Mouse (Mus musculus) thymus, postnatal 25 days (tissue): Measurements from ENCODE around the gene Lpin3.

ENCODE experiments used
- DNase-seq: peaks from one replicate; pipeline ENCODE4 v3.0.0; 2022

Lpin3 gene

DNA sequence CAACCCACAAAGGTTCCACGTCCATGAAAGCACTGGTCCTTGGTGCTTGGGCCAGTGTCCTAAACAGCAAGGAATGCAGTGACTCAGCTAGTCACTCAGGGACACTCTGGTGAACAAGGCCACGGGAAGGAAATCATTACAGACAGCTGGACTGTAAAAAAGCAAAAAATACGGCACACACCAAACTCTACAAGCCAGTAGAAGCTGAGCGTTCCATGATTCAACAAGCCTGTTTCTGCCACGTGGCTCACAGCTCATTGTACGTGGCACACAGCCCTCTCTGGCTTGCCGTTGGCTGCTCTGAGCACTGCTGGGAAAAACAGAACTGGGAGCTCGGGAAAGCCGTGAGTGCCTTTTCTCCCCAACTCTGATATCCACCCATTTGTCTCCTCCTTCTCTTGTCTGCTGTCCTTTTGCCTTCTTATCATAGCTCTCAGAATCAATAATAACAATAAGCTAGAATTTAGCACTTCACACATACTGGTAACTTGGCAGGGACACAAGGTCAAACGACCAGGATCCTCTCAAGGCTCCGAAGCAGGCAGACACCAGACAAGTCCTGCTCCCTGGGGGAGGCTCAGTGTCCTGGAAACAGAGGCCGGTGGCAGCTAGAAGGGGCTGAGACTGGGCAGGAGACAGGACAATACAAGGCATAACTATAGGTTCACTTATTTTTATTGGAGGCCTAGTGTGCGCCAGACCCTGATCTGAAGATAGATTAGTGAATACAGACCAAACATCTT lies at the start of gene Lpin3:
Lpin3 (plus strand) TSS at position 218 of the 743 bp plus-strand sequence.
- DNase-seq: no peak

DNA sequence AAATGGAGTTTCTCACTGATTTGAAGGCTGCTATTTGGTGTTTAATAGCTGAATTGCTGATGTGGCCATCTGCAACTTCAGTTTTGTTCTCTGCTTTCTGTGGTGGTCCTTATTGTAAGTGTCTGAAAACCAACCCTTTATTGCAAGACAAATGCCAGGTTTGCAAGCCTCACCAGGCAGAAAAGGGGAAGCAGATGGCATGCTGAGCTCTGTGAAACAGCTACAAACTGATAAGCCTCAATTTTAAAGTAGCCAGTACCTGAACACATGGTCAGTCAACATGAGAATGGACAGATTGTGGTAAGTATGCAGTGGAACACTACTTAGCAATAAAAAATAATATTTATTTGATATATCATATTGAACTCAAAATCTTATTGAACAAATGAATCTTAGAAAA lies 39.6 kb upstream of the Lpin3 start:
- no peak for DNase-seq

- no peak for DNase-seq
Observed at GRCm38 (mm10) chr2:160847664-160848063, 32.8 kb upstream of the Lpin3 start.

- no peak for DNase-seq
Observed at GRCm38 (mm10) chr2:160848186-160848585, 32.3 kb upstream of the Lpin3 start.

- DNase-seq: no peak
Observed at GRCm38 (mm10) chr2:160849617-160850240, 30.7 kb upstream of the Lpin3 start.

DNA sequence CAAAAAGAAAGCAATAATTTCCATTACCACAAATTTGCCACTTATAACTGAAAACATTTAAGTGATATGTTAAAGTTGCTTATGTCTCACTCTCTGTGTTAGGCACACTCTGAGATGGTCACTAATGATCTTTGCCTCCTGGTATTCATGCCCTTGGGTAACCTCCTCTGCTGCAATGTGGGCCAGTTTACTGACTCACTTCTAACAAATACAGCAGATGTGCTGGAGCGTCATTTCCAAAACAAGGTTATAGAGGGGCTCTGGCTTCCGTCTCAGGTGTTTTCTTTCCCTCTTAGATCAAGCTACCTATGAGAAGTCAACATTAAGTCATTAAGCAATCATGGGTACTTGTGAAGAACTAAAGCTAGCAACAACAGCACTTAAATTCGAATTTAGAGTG lies 30.1 kb upstream of the Lpin3 start:
- DNase-seq: no peak

- DNase-seq: no peak
Observed at GRCm38 (mm10) chr2:160854687-160855086, 25.8 kb upstream of the Lpin3 start.

DNA sequence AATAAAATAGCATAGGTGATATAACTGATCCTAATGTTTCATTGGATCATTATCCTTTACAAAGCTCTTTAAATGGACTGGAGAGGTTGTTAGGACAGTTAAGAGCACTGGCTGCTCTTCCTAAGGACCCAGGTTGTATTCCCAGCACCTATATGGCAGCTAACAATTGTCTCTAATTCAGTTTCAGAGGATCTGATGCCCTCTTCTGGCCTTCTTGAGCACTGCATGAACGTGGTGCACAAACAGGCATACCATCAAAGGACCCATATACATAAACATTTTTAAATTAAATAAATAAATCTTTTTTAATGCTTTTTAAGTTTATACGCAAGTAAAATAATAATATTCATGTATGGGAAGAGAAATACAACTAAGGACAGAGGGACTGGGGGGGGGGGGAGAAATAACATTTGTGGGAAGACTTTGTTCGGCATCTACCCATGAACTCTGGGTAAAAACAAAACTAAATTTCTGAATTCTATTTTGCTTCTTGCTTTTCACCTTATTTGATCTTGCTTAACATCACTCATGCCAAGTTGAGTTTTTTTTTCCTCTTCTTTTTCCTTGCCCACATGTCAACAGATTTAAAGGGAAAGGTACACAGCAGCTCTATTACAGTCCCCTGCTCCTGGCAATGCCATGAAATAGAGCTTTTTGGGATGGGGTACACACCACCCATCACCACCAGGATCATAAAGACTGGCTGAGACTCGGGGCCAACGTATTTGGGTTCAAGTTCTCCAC lies 23.9 kb upstream of the Lpin3 start:
- DNase-seq: no peak

- no peak for DNase-seq
Observed at GRCm38 (mm10) chr2:160860363-160860762, 20.1 kb upstream of the Lpin3 start.

DNA sequence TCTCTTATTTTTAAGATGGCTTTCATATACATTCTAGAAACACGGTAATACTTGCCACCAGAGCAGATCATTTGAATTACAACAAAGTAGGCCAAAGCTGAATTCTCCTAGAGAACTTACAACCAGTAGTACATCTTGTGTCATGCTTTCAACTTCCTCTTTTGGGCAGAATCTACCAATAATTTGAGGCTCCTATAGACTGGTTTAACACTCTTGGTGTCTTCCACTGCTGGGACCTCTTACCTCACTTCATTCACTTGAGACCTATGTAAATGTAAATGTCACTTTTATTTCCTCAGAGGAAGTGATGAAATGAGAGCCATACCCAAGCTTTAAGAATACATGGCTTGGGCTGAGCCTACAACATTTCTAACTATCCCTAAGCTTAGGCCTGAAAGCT lies 16.4 kb upstream of the Lpin3 start:
- DNase-seq: no peak

GRCm38 (mm10) chr2:160865266-160865665 lies 15.2 kb upstream of the Lpin3 start:
- DNase-seq: no peak

- no peak for DNase-seq
Observed at GRCm38 (mm10) chr2:160869446-160869845, 11.0 kb upstream of the Lpin3 start.

DNA sequence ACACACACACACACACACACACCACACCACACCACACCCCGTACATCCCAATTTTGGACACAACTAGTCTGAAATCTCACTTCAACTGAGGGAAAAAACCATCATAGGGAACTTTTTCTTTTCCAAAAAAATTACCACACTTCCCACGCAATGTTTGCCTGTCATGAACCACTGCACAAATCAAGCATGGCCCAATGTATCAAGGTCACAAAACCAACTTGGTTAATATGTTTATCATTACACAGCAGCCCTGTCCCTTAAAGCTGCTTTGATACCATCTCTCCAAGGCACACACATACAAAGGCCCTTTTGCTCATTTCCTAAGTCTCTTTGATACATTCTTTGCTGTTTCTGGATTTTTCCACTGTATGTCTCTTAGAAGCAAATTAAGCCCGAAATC lies 9.2 kb upstream of the Lpin3 start:
- DNase-seq: no peak

DNA sequence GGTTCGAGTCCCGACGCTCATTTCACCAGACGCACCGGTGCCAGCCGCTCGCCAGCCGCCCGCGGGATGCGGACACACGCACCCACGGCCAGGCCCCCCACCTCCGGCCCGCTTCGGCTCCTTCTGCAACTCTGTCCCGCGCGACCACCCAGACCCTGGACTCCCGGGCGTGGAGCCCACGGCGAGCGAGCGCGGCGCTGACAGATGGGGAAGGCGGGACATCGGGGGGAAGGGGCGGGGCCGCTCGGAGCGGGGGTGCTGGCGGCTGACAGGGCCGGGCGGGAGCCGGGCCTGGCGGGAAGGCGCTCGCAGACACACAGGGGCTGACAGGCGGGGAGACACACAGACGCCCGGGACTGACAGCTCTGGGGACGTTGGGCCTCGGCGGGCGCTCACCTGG lies 8.1 kb upstream of the Lpin3 start:
- peak; percentile 79 for DNase-seq

GRCm38 (mm10) chr2:160872890-160873382 lies 7.5 kb upstream of the Lpin3 start, which contains the start of gene Zhx3:
Gene Zhx3 (minus strand): TSS chr2:160872998.
- peak; percentile 92 for DNase-seq

- no peak for DNase-seq
Observed at GRCm38 (mm10) chr2:160874231-160874877, 6.1 kb upstream of the Lpin3 start.

DNA sequence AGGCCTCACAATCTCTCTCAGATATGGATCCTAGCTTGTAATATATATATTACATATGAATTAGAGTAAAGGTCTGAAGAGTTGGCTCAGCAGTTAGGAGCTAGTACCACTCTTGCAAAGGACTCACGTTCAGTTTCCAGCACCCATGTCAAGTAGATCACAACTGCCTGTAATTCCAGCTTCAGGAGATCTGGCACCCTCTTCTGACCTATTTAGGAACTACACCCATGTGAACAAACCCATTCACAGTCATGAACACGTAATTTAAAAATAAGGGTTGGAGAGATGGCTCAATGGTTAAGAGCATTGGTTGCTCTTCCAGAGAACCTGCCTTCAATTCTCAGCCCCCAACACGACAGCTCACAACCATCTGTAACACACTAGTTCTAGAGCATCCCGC lies 4.4 kb upstream of the Lpin3 start:
- DNase-seq: peak; percentile 11

- DNase-seq: no peak
Observed at GRCm38 (mm10) chr2:160881462-160882101, 1.1 kb downstream of the Lpin3 start.

- no peak for DNase-seq
Observed at GRCm38 (mm10) chr2:160882436-160882835, 2.0 kb downstream of the Lpin3 start.

DNA sequence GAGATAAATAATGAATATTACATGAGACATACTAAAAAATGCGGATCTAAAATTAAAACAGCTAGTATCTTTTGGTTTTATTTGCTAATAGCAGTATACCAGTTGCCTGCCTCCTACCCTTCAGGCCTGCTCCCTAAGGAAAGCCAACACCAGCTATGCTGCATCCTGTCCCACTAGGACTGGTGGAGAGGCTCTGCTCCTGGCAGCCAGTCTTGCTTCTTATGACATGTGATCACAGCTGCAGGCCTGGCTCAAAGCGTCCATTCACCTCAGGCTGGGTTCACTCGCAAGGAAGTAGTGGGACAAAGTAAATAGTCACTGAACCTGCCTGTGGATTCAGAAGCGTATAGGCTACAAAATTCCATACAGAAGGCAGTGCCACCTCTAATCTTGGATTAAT lies 3.4 kb downstream of the Lpin3 start:
- no peak for DNase-seq

- peak; percentile 61 for DNase-seq
Observed at GRCm38 (mm10) chr2:160884830-160885229, 4.4 kb downstream of the Lpin3 start.

- no peak for DNase-seq
Observed at GRCm38 (mm10) chr2:160886221-160886620, 5.8 kb downstream of the Lpin3 start.

GRCm38 (mm10) chr2:160887284-160887683 lies 6.8 kb downstream of the Lpin3 start:
- peak; percentile 64 for DNase-seq
